Mouse (Mus musculus): Measurements from ENCODE around the gene Ncoa5. TPM values are rescaled to one million over a fixed set of nuclear protein-coding genes. Genes with fewer than 3 reads are reported as not detected.

Gene Ncoa5
- total RNA-seq, 2 experiments from 2014 or later = 31.4 to 34.4 TPM

GRCm38 (mm10) chr2:164996848-164997720, 37.6 kb downstream of the Ncoa5 start:
- no peak for DNase-seq (ENCODE audit: low spot score in 2 of 2)

- no peak for DNase-seq (ENCODE audit: low spot score in 2 of 2)
These were observed 38.7 kb downstream of the Ncoa5 start for GRCm38 (mm10) chr2:164995976-164996375.

GRCm38 (mm10) chr2:164994659-164995428, 39.8 kb downstream of the Ncoa5 start:
- DNase-seq (ENCODE audit: low spot score in 2 of 2) = no peak

GRCm38 (mm10) chr2:164994156-164994555, 40.5 kb downstream of the Ncoa5 start:
- no peak for DNase-seq (ENCODE audit: low spot score in 2 of 2)

- no peak for DNase-seq (ENCODE audit: low spot score in 2 of 2)
These were observed 42.9 kb downstream of the Ncoa5 start for GRCm38 (mm10) chr2:164991808-164992207.

GRCm38 (mm10) chr2:164991111-164991510, 43.6 kb downstream of the Ncoa5 start:
- no peak for DNase-seq (ENCODE audit: low spot score in 2 of 2)

- DNase-seq (ENCODE audit: low spot score in 2 of 2) = no peak
These were observed 45.9 kb downstream of the Ncoa5 start for GRCm38 (mm10) chr2:164988777-164989176.

GRCm38 (mm10) chr2:164986371-164987027, 48.2 kb downstream of the Ncoa5 start:
- no peak for DNase-seq (ENCODE audit: low spot score in 2 of 2)

- no peak for DNase-seq (ENCODE audit: low spot score in 2 of 2)
These were observed 48.7 kb downstream of the Ncoa5 start for GRCm38 (mm10) chr2:164985962-164986361.

- DNase-seq (ENCODE audit: low spot score in 2 of 2) = peak in 1 of 2 experiments; percentile 55
These were observed 54.9 kb downstream of the Ncoa5 start for GRCm38 (mm10) chr2:164979749-164980148.

- no peak for DNase-seq (ENCODE audit: low spot score in 2 of 2)
These were observed 59.1 kb downstream of the Ncoa5 start for GRCm38 (mm10) chr2:164975611-164976010.

- DNase-seq (ENCODE audit: low spot score in 2 of 2) = no peak
These were observed 62.0 kb downstream of the Ncoa5 start for GRCm38 (mm10) chr2:164972646-164973045.

- DNase-seq (ENCODE audit: low spot score in 2 of 2) = no peak
These were observed 64.0 kb downstream of the Ncoa5 start for GRCm38 (mm10) chr2:164970631-164971196.

- no peak for DNase-seq (ENCODE audit: low spot score in 2 of 2)
These were observed 65.3 kb downstream of the Ncoa5 start for GRCm38 (mm10) chr2:164969348-164969781.

- peak; percentile 59 to 78 for DNase-seq (ENCODE audit: low spot score in 2 of 2)
These were observed 66.2 kb downstream of the Ncoa5 start for GRCm38 (mm10) chr2:164968451-164968851.

- no peak for DNase-seq (ENCODE audit: low spot score in 2 of 2)
These were observed 66.8 kb downstream of the Ncoa5 start for GRCm38 (mm10) chr2:164967761-164968440.

GRCm38 (mm10) chr2:164967193-164967592, 67.5 kb downstream of the Ncoa5 start:
- DNase-seq (ENCODE audit: low spot score in 2 of 2) = no peak

GRCm38 (mm10) chr2:164966381-164966780, 68.3 kb downstream of the Ncoa5 start:
- no peak for DNase-seq (ENCODE audit: low spot score in 2 of 2)

GRCm38 (mm10) chr2:164964981-164965380, 69.7 kb downstream of the Ncoa5 start:
- DNase-seq (ENCODE audit: low spot score in 2 of 2) = no peak

GRCm38 (mm10) chr2:164964242-164964894, 70.3 kb downstream of the Ncoa5 start:
- no peak for DNase-seq (ENCODE audit: low spot score in 2 of 2)

Data from gastrocnemius, postnatal 4 days (tissue).